Comparison of ENCODE assay signal across 9 mouse cellular contexts in genomic region chr5:122439400-122440094, GRCm38 (mm10). TPM values are rescaled to one million over a fixed set of nuclear protein-coding genes. Genes with fewer than 3 reads are reported as not detected.
DNase-seq lines count a peak whose midpoint lies in the region; ATAC-seq lines count a peak whose summit lies in the region.
"Had no signal": no experiment of that assay in that cellular context is flagged by ENCODE, and none has a peak within 500 bp of the region (broad histone marks: within the 10 kb centered on the region; RNA-seq: fewer than 3 reads in every experiment).

No protein-coding gene starts in this region.

- intact Hi-C loops in left cerebral cortex, postnatal 10 days (cut with DNase I) = no loop called here

- no peaks in the 10 kb centered on the region for H3K9me3 ChIP-seq in embryonic facial prominence, embryonic 12.5 days
- H3K9me3 ChIP-seq in embryonic facial prominence, embryonic 10.5 days = no peaks in the 10 kb centered on the region
- H3K9me3 ChIP-seq in midbrain, embryonic 15.5 days = no peaks in the 10 kb centered on the region
- no peaks in the 10 kb centered on the region; the same call in 1 of the 2 replicates for H3K9me3 ChIP-seq in midbrain, embryonic 10.5 days (replicated peaks)
- no peaks in the 10 kb centered on the region for H3K9me3 ChIP-seq in stomach, embryonic 14.5 days (ENCODE audit: control insufficient read depth, low read depth, low read length)

- H3K4me3 ChIP-seq in embryonic facial prominence, embryonic 12.5 days = no peak overlapping the region
- no peak overlapping the region for H3K4me3 ChIP-seq in embryonic facial prominence, embryonic 10.5 days
- H3K4me3 ChIP-seq in midbrain, embryonic 15.5 days = no peak overlapping the region
- no peak overlapping the region for H3K4me3 ChIP-seq in midbrain, embryonic 10.5 days
- H3K4me3 ChIP-seq in stomach, embryonic 14.5 days (ENCODE audit: low read depth, low read length) = no peak overlapping the region

- peaks cover 98% of the 10 kb centered on the region for H3K36me3 ChIP-seq in embryonic facial prominence, embryonic 12.5 days
- peaks cover 100% of the 10 kb centered on the region for H3K36me3 ChIP-seq in embryonic facial prominence, embryonic 10.5 days (replicated peaks)
- peaks cover 81% of the 10 kb centered on the region for H3K36me3 ChIP-seq in midbrain, embryonic 15.5 days (replicated peaks)
- H3K36me3 ChIP-seq in midbrain, embryonic 10.5 days = peaks cover 100% of the 10 kb centered on the region
- H3K36me3 ChIP-seq in stomach, embryonic 14.5 days (ENCODE audit: control insufficient read depth, insufficient read depth, low read length) = peaks cover 95% of the 10 kb centered on the region

- 0 out of 2 replicates have a peak overlapping the region, but pooled peaks have one; percentile 41 for H3K27ac ChIP-seq in embryonic facial prominence, embryonic 12.5 days
- no peak overlapping the region for H3K27ac ChIP-seq in embryonic facial prominence, embryonic 10.5 days (replicated peaks)
- 0 out of 2 replicates have a peak overlapping the region, but pooled peaks have one; percentile 29 for H3K27ac ChIP-seq in midbrain, embryonic 15.5 days
- H3K27ac ChIP-seq in midbrain, embryonic 10.5 days (replicated peaks) = no peak overlapping the region
- peak overlapping the region; percentile 15; the same call in 1 of the 2 replicates for H3K27ac ChIP-seq in stomach, embryonic 14.5 days (ENCODE audit: low read length)

- no peaks in the 10 kb centered on the region for H3K27me3 ChIP-seq in embryonic facial prominence, embryonic 12.5 days
- no peaks in the 10 kb centered on the region for H3K27me3 ChIP-seq in embryonic facial prominence, embryonic 10.5 days (replicated peaks; ENCODE audit: low read depth, poor library complexity, severe bottlenecking)
- H3K27me3 ChIP-seq in midbrain, embryonic 15.5 days (replicated peaks) = no peaks in the 10 kb centered on the region
- H3K27me3 ChIP-seq in midbrain, embryonic 10.5 days (ENCODE audit: low read depth, poor library complexity, severe bottlenecking) = no peaks in the 10 kb centered on the region
- no peaks in the 10 kb centered on the region for H3K27me3 ChIP-seq in stomach, embryonic 14.5 days (ENCODE audit: control insufficient read depth, insufficient read depth, low read length)

- 87% methylated on average over 19 of the region's 19 CpGs for WGBS in embryonic facial prominence, embryonic 12.5 days
- WGBS in embryonic facial prominence, embryonic 10.5 days = 92% methylated on average over 19 of the region's 19 CpGs
- WGBS in midbrain, embryonic 15.5 days = 92% methylated on average over 19 of the region's 19 CpGs
- WGBS in midbrain, embryonic 10.5 days = 92% methylated on average over 19 of the region's 19 CpGs
- WGBS in stomach, embryonic 14.5 days = 74% methylated on average over 19 of the region's 19 CpGs

- H3K4me2 ChIP-seq in embryonic facial prominence, embryonic 12.5 days (replicated peaks) = no peak overlapping the region
- no peak overlapping the region for H3K4me2 ChIP-seq in midbrain, embryonic 15.5 days
- H3K4me2 ChIP-seq in stomach, embryonic 14.5 days (replicated peaks; ENCODE audit: low read depth, low read length) = no peak overlapping the region

- DNase-seq in embryonic facial prominence, embryonic 10.5 days (ENCODE audit: low spot score) = no peak
- no peak for DNase-seq in midbrain, embryonic 10.5 days (ENCODE audit: low spot score)
- peak; percentile 38 to 67 for DNase-seq in kidney, postnatal 25 days
- no peak for DNase-seq in embryo, embryonic 11 days
- no peak for DNase-seq in left cerebral cortex, postnatal 10 days (ENCODE audit: extremely low spot score in 1 of 2, low spot score in 2 of 2)
- DNase-seq: B cell, adult 2 months had no signal

- no peak for ATAC-seq in embryonic facial prominence, embryonic 12.5 days (ENCODE audit: insufficient number of reproducible peaks, insufficient read depth, low FRiP score, low TSS enrichment)
- no peak for ATAC-seq in midbrain, embryonic 15.5 days (replicated peaks)
- ATAC-seq in stomach, embryonic 14.5 days (ENCODE audit: insufficient number of reproducible peaks, insufficient read depth, low FRiP score, low read depth) = no peak

- H3K4me1 ChIP-seq in embryonic facial prominence, embryonic 12.5 days = no peaks in the 10 kb centered on the region
- H3K4me1 ChIP-seq in embryonic facial prominence, embryonic 10.5 days = no peaks in the 10 kb centered on the region
- no peaks in the 10 kb centered on the region for H3K4me1 ChIP-seq in midbrain, embryonic 15.5 days
- no peaks in the 10 kb centered on the region for H3K4me1 ChIP-seq in midbrain, embryonic 10.5 days
- no peaks in the 10 kb centered on the region for H3K4me1 ChIP-seq in stomach, embryonic 14.5 days (ENCODE audit: control insufficient read depth, insufficient read depth, low read length)

- no peak overlapping the region for H3K9ac ChIP-seq in embryonic facial prominence, embryonic 12.5 days
- no peak overlapping the region for H3K9ac ChIP-seq in midbrain, embryonic 15.5 days
- H3K9ac ChIP-seq in stomach, embryonic 14.5 days (replicated peaks; ENCODE audit: low read depth, low read length) = no peak overlapping the region

RNA-seq across cellular contexts. Expression of gene Anapc7, which starts 18.1 kb away (rescaled TPM):
- 56.1 and 58.0 TPM in 2 replicates for polyA plus RNA-seq in embryonic facial prominence, embryonic 12.5 days (2016; fragmentation: Nextera tagmentation; extraction: Ambion mirVana)
- 60.4 and 63.2 TPM in 2 replicates for polyA plus RNA-seq in embryonic facial prominence, embryonic 10.5 days (2016; fragmentation: Nextera tagmentation; extraction: Ambion mirVana)
- 51.2 and 54.5 TPM in 2 replicates for polyA plus RNA-seq in midbrain, embryonic 15.5 days (2015; fragmentation: Nextera tagmentation; extraction: Ambion mirVana)
- 53.9 and 57.7 TPM in 2 replicates for polyA plus RNA-seq in midbrain, embryonic 10.5 days (2016; fragmentation: Nextera tagmentation; extraction: Ambion mirVana)
- polyA plus RNA-seq in stomach, embryonic 14.5 days (2014; fragmentation: Nextera tagmentation; extraction: Ambion mirVana) = 23.3 and 29.4 TPM in 2 replicates
- 10 to 100 TPM; 34.9 to 35.3 TPM for total RNA-seq in left cerebral cortex, postnatal 10 days (2021)

RNA-seq across cellular contexts. Expression of gene Arpc3, which starts 47.9 kb away (rescaled TPM):
- 75.8 and 88.9 TPM in 2 replicates for polyA plus RNA-seq in embryonic facial prominence, embryonic 12.5 days (2016; fragmentation: Nextera tagmentation; extraction: Ambion mirVana)
- 85.5 and 93.8 TPM in 2 replicates for polyA plus RNA-seq in embryonic facial prominence, embryonic 10.5 days (2016; fragmentation: Nextera tagmentation; extraction: Ambion mirVana)
- polyA plus RNA-seq in midbrain, embryonic 15.5 days (2015; fragmentation: Nextera tagmentation; extraction: Ambion mirVana) = 146 and 148 TPM in 2 replicates
- polyA plus RNA-seq in midbrain, embryonic 10.5 days (2016; fragmentation: Nextera tagmentation; extraction: Ambion mirVana) = 88.6 and 103 TPM in 2 replicates
- 43.4 and 49.9 TPM in 2 replicates for polyA plus RNA-seq in stomach, embryonic 14.5 days (2014; fragmentation: Nextera tagmentation; extraction: Ambion mirVana)
- total RNA-seq in left cerebral cortex, postnatal 10 days (2021) = 100 to 1,000 TPM; 268 to 275 TPM

Comparison
In these comparisons a context has a peak if more than half of its experiments do, and no peak if none do; other contexts are left out.
1. H3K27ac ChIP-seq: peak in embryonic facial prominence, embryonic 12.5 days (single experiment), midbrain, embryonic 15.5 days (single experiment) and stomach, embryonic 14.5 days (single experiment); none in embryonic facial prominence, embryonic 10.5 days (single experiment) and midbrain, embryonic 10.5 days (single experiment).
2. DNase-seq: peak in kidney, postnatal 25 days (2 of 2); none in embryonic facial prominence, embryonic 10.5 days (single experiment), midbrain, embryonic 10.5 days (single experiment), embryo, embryonic 11 days (single experiment) and left cerebral cortex, postnatal 10 days (0 of 2).